Mouse (Mus musculus): ENCODE results near the gene Filip1l. TPM values are rescaled to one million over a fixed set of nuclear protein-coding genes. Genes with fewer than 3 reads are reported as not detected.
A peak's percentile ranks its signal among the peaks of the same experiment; 100 is the strongest.

Filip1l gene
- total RNA-seq, 2 experiments from 2014 or later: 21.3 to 32.1 TPM

GRCm38 (mm10) chr16:57558258-57558657, 205.4 kb downstream of the Filip1l start:
- DNase-seq (ENCODE audit: low spot score in 2 of 2): no peak

GRCm38 (mm10) chr16:57560185-57560584, 207.3 kb downstream of the Filip1l start:
- no peak for DNase-seq (ENCODE audit: low spot score in 2 of 2)

GRCm38 (mm10) chr16:57563453-57563852, 210.6 kb downstream of the Filip1l start:
- DNase-seq (ENCODE audit: low spot score in 2 of 2): no peak

GRCm38 (mm10) chr16:57564807-57565206, 211.9 kb downstream of the Filip1l start:
- no peak for DNase-seq (ENCODE audit: low spot score in 2 of 2)

GRCm38 (mm10) chr16:57566215-57566614, 213.3 kb downstream of the Filip1l start:
- DNase-seq (ENCODE audit: low spot score in 2 of 2): no peak

GRCm38 (mm10) chr16:57568648-57569404, 215.9 kb downstream of the Filip1l start:
- no peak for DNase-seq (ENCODE audit: low spot score in 2 of 2)

- DNase-seq (ENCODE audit: low spot score in 2 of 2): no peak
Measured at GRCm38 (mm10) chr16:57570789-57571311, 218.0 kb downstream of the Filip1l start.

- DNase-seq (ENCODE audit: low spot score in 2 of 2): no peak
Measured at GRCm38 (mm10) chr16:57573831-57574230, 220.9 kb downstream of the Filip1l start.

GRCm38 (mm10) chr16:57575764-57576388, 223.0 kb downstream of the Filip1l start:
- DNase-seq (ENCODE audit: low spot score in 2 of 2): no peak

- no peak for DNase-seq (ENCODE audit: low spot score in 2 of 2)
Measured at GRCm38 (mm10) chr16:57577519-57577918, 224.6 kb downstream of the Filip1l start.

- DNase-seq (ENCODE audit: low spot score in 2 of 2): no peak
Measured at GRCm38 (mm10) chr16:57580041-57580440, 227.1 kb downstream of the Filip1l start.

- no peak for DNase-seq (ENCODE audit: low spot score in 2 of 2)
Measured at GRCm38 (mm10) chr16:57582008-57582407, 229.1 kb downstream of the Filip1l start.

- DNase-seq (ENCODE audit: low spot score in 2 of 2): no peak
Measured at GRCm38 (mm10) chr16:57585201-57585600, 232.3 kb downstream of the Filip1l start.

GRCm38 (mm10) chr16:57593422-57594157, 240.7 kb downstream of the Filip1l start:
- DNase-seq (ENCODE audit: low spot score in 2 of 2): no peak

GRCm38 (mm10) chr16:57597295-57597957, 244.5 kb downstream of the Filip1l start:
- DNase-seq (ENCODE audit: low spot score in 2 of 2): no peak

- DNase-seq (ENCODE audit: low spot score in 2 of 2): no peak
Measured at GRCm38 (mm10) chr16:57601031-57601430, 248.1 kb downstream of the Filip1l start.

GRCm38 (mm10) chr16:57606444-57607227, 253.7 kb downstream of the Filip1l start, which contains the start of gene Cmss1:
Gene Cmss1, minus strand, starts transcription at chr16:57606864.
- peak; percentile 84 to 88 for DNase-seq (ENCODE audit: low spot score in 2 of 2)

GRCm38 (mm10) chr16:57611768-57612167, 258.9 kb downstream of the Filip1l start:
- peak; percentile 20 to 37 for DNase-seq (ENCODE audit: low spot score in 2 of 2)

All from adrenal gland, adult 18-20 months (tissue).